Mouse (Mus musculus): Measurements from ENCODE around the gene Eif1ax. TPM values are rescaled to one million over a fixed set of nuclear protein-coding genes. Genes with fewer than 3 reads are reported as not detected.

Eif1ax gene
- polyA plus RNA-seq, 1 experiment from 2014 or later = 143 TPM

Other genes starting within 250 kb of the Eif1ax start
- gene Rps6ka3, start 161.9 kb upstream of the Eif1ax start, polyA plus RNA-seq (2016; fragmentation: Nextera tagmentation; extraction: Ambion mirVana) = 5.8 and 6.5 TPM in 2 replicates
- gene Map7d2, start 42.4 kb downstream of the Eif1ax start, polyA plus RNA-seq (2016; fragmentation: Nextera tagmentation; extraction: Ambion mirVana) = 1.2 and 1.7 TPM in 2 replicates
- 16.6 and 20.8 TPM in 2 replicates for gene Bclaf3, start 154.5 kb downstream of the Eif1ax start, polyA plus RNA-seq (2016; fragmentation: Nextera tagmentation; extraction: Ambion mirVana)